9 mouse cellular contexts compared by ENCODE assay signal in genomic region chr2:91243416-91243815, GRCm38 (mm10). TPM values are rescaled to one million over a fixed set of nuclear protein-coding genes. Genes with fewer than 3 reads are reported as not detected.
A peak's percentile ranks its signal among the peaks of the same experiment; 100 is the strongest.
DNase-seq lines count a peak whose midpoint lies in the region; ATAC-seq and TF ChIP-seq lines count a peak whose summit lies in the region.
"Had no signal": no experiment of that assay in that cellular context is flagged by ENCODE, and none has a peak within 500 bp of the region (broad histone marks: within the 10 kb centered on the region; RNA-seq: fewer than 3 reads in every experiment).

No protein-coding gene starts in this region.

- H3K27me3 ChIP-seq in heart, embryonic 10.5 days (ENCODE audit: insufficient read depth, poor library complexity, severe bottlenecking): no peaks in the 10 kb centered on the region
- H3K27me3 ChIP-seq in heart, adult 2 months (ENCODE audit: control insufficient read depth, insufficient read depth, low read length): no peaks in the 10 kb centered on the region
- H3K27me3 ChIP-seq in hindbrain, embryonic 16.5 days (replicated peaks; ENCODE audit: control insufficient read depth, insufficient read depth, low read length): no peaks in the 10 kb centered on the region
- no peaks in the 10 kb centered on the region for H3K27me3 ChIP-seq in liver, embryonic 12.5 days (replicated peaks)
- H3K27me3 ChIP-seq: lung, embryonic 15.5 days had no signal

- no peak overlapping the region for H3K4me3 ChIP-seq in heart, embryonic 10.5 days
- H3K4me3 ChIP-seq in heart, adult 2 months: no peak overlapping the region
- H3K4me3 ChIP-seq in hindbrain, embryonic 16.5 days (ENCODE audit: low read length): no peak overlapping the region
- H3K4me3 ChIP-seq in liver, embryonic 12.5 days: no peak overlapping the region
- H3K4me3 ChIP-seq: lung, embryonic 15.5 days had no signal

- no peaks in the 10 kb centered on the region for H3K36me3 ChIP-seq in heart, embryonic 10.5 days
- H3K36me3 ChIP-seq in heart, adult 2 months (ENCODE audit: control insufficient read depth, insufficient read depth, low read length): no peaks in the 10 kb centered on the region
- H3K36me3 ChIP-seq in hindbrain, embryonic 16.5 days (ENCODE audit: control insufficient read depth, insufficient read depth, low read length): no peaks in the 10 kb centered on the region
- H3K36me3 ChIP-seq in liver, embryonic 12.5 days: no peaks in the 10 kb centered on the region
- H3K36me3 ChIP-seq: lung, embryonic 15.5 days had no signal

- no peak overlapping the region for H3K9ac ChIP-seq in heart, adult 2 months (ENCODE audit: low read depth, low read length)
- no peak overlapping the region for H3K9ac ChIP-seq in hindbrain, embryonic 16.5 days (ENCODE audit: low read depth, low read length)
- no peak overlapping the region; the same call in 1 of the 2 replicates for H3K9ac ChIP-seq in liver, embryonic 12.5 days
- H3K9ac ChIP-seq: lung, embryonic 15.5 days had no signal

- TF ChIP-seq POLR2A in heart, adult 2 months (IDR thresholded peaks at IDR 0.05; ENCODE audit: insufficient read depth, low read depth, low read length): no peak

- WGBS in heart, embryonic 10.5 days: 59% methylated on average over 3 of the region's 3 CpGs
- WGBS in heart, adult 2 months: 56% methylated on average over 3 of the region's 3 CpGs
- 47% methylated on average over 3 of the region's 3 CpGs for WGBS in hindbrain, embryonic 16.5 days
- 65% methylated on average over 3 of the region's 3 CpGs for WGBS in liver, embryonic 12.5 days (ENCODE audit: insufficient replicate concordance)

- peak; percentile 50 for DNase-seq in heart, embryonic 10.5 days (ENCODE audit: low spot score)
- no peak for DNase-seq in heart, adult 2 months
- peak; percentile 92 for DNase-seq in brain, adult 2 months (ENCODE audit: low read depth, low spot score)
- DNase-seq in thymus, postnatal 36 days: no peak
- DNase-seq in adrenal gland, adult 8-10 months: no peak
- no peak for DNase-seq in thymus, postnatal 14 days

- TF ChIP-seq EP300 in heart, adult 2 months (IDR thresholded peaks at IDR 0.05; ENCODE audit: insufficient read depth, low read depth, low read length): no peak

- TF ChIP-seq CTCF in heart, adult 2 months (IDR thresholded peaks at IDR 0.05): no peak

- peak; percentile 31; the same call in 1 of the 2 replicates for ATAC-seq in hindbrain, embryonic 16.5 days
- no peak for ATAC-seq in liver, embryonic 12.5 days

- H3K27ac ChIP-seq in heart, embryonic 10.5 days: peak overlapping the region; percentile 5; the same call in 1 of the 2 replicates
- H3K27ac ChIP-seq in heart, adult 2 months: no peak overlapping the region
- H3K27ac ChIP-seq in hindbrain, embryonic 16.5 days (ENCODE audit: low read depth, low read length): no peak overlapping the region
- H3K27ac ChIP-seq in liver, embryonic 12.5 days: peak overlapping the region; percentile 25; the same call in 1 of the 2 replicates
- H3K27ac ChIP-seq: lung, embryonic 15.5 days had no signal

- peaks cover 4% of the 10 kb centered on the region; the same call in 1 of the 2 replicates for H3K4me1 ChIP-seq in heart, embryonic 10.5 days
- H3K4me1 ChIP-seq in heart, adult 2 months (ENCODE audit: control insufficient read depth, insufficient read depth, low read length): no peaks in the 10 kb centered on the region
- H3K4me1 ChIP-seq in hindbrain, embryonic 16.5 days (ENCODE audit: control insufficient read depth, insufficient read depth, low read depth, low read length): no peaks in the 10 kb centered on the region
- peaks cover 41% of the 10 kb centered on the region for H3K4me1 ChIP-seq in liver, embryonic 12.5 days
- H3K4me1 ChIP-seq: lung, embryonic 15.5 days had no signal

- H3K4me2 ChIP-seq in hindbrain, embryonic 16.5 days (ENCODE audit: low read length): no peak overlapping the region
- H3K4me2 ChIP-seq in liver, embryonic 12.5 days: no peak overlapping the region
- H3K4me2 ChIP-seq: lung, embryonic 15.5 days had no signal

- no peaks in the 10 kb centered on the region for H3K9me3 ChIP-seq in heart, embryonic 10.5 days
- no peaks in the 10 kb centered on the region for H3K9me3 ChIP-seq in hindbrain, embryonic 16.5 days (ENCODE audit: control insufficient read depth, low read length)
- H3K9me3 ChIP-seq in liver, embryonic 12.5 days (replicated peaks): no peaks in the 10 kb centered on the region
- H3K9me3 ChIP-seq: lung, embryonic 15.5 days had no signal

- H3K79me2 ChIP-seq in heart, adult 2 months (replicated peaks; ENCODE audit: control insufficient read depth, insufficient read depth, low read length): no peaks in the 10 kb centered on the region

- intact Hi-C loops in heart, adult 2 months (cut with DNase I): no loop called here

RNA-seq across cellular contexts. Expression of gene Ddb2, which starts 6.6 kb away (rescaled TPM):
- polyA plus RNA-seq in heart, embryonic 10.5 days (2016; fragmentation: Nextera tagmentation; extraction: Ambion mirVana): 7.3 and 9.4 TPM in 2 replicates
- 1 to 10 TPM; 2.7 to 3.2 TPM for total RNA-seq in heart, adult 2 months (2021)
- polyA plus RNA-seq in heart, adult 2 months (2012; rRNA removed): 8.5 and 12.6 TPM in 2 replicates
- polyA plus RNA-seq in hindbrain, embryonic 16.5 days (2015; fragmentation: Nextera tagmentation; extraction: Ambion mirVana): 16.1 and 17.4 TPM in 2 replicates
- polyA plus RNA-seq in liver, embryonic 12.5 days (2016; fragmentation: Nextera tagmentation; extraction: Ambion mirVana): 8.3 and 8.4 TPM in 2 replicates
- 10 to 100 TPM in 3 of 4 experiments, 1 to 10 TPM in 1; 8.4 to 22.9 (median 17.1) TPM for total RNA-seq in adrenal gland, adult 8-10 months (2022)

RNA-seq across cellular contexts. Expression of gene Pacsin3, which starts 12.3 kb away (rescaled TPM):
- 26.0 and 27.4 TPM in 2 replicates for polyA plus RNA-seq in heart, embryonic 10.5 days (2016; fragmentation: Nextera tagmentation; extraction: Ambion mirVana)
- total RNA-seq in heart, adult 2 months (2021): 100 to 1,000 TPM; 141 to 157 TPM
- polyA plus RNA-seq in heart, adult 2 months (2012; rRNA removed): 139 and 165 TPM in 2 replicates
- polyA plus RNA-seq in hindbrain, embryonic 16.5 days (2015; fragmentation: Nextera tagmentation; extraction: Ambion mirVana): 21.8 and 24.5 TPM in 2 replicates
- 12.3 and 12.4 TPM in 2 replicates for polyA plus RNA-seq in liver, embryonic 12.5 days (2016; fragmentation: Nextera tagmentation; extraction: Ambion mirVana)
- 100 to 1,000 TPM in 2 of 4 experiments, 10 to 100 TPM in 2; 68.6 to 220 (median 125) TPM for total RNA-seq in adrenal gland, adult 8-10 months (2022)

RNA-seq across cellular contexts. Expression of gene Arfgap2, which starts 21.4 kb away (rescaled TPM):
- 82.3 and 85.7 TPM in 2 replicates for polyA plus RNA-seq in heart, embryonic 10.5 days (2016; fragmentation: Nextera tagmentation; extraction: Ambion mirVana)
- 10 to 100 TPM; 54.7 to 58.2 TPM for total RNA-seq in heart, adult 2 months (2021)
- polyA plus RNA-seq in heart, adult 2 months (2012; rRNA removed): 35.0 and 43.2 TPM in 2 replicates
- 61.2 and 67.7 TPM in 2 replicates for polyA plus RNA-seq in hindbrain, embryonic 16.5 days (2015; fragmentation: Nextera tagmentation; extraction: Ambion mirVana)
- 80.0 and 82.2 TPM in 2 replicates for polyA plus RNA-seq in liver, embryonic 12.5 days (2016; fragmentation: Nextera tagmentation; extraction: Ambion mirVana)
- total RNA-seq in adrenal gland, adult 8-10 months (2022): 100 to 1,000 TPM in 3 of 4 experiments, 10 to 100 TPM in 1; 99.8 to 126 (median 112) TPM

RNA-seq across cellular contexts. Expression of gene Acp2, which starts 40.7 kb away (rescaled TPM):
- 17.6 and 24.2 TPM in 2 replicates for polyA plus RNA-seq in heart, embryonic 10.5 days (2016; fragmentation: Nextera tagmentation; extraction: Ambion mirVana)
- 10 to 100 TPM; 17.3 to 19.9 TPM for total RNA-seq in heart, adult 2 months (2021)
- 15.0 and 20.4 TPM in 2 replicates for polyA plus RNA-seq in heart, adult 2 months (2012; rRNA removed)
- polyA plus RNA-seq in hindbrain, embryonic 16.5 days (2015; fragmentation: Nextera tagmentation; extraction: Ambion mirVana): 38.6 and 43.2 TPM in 2 replicates
- polyA plus RNA-seq in liver, embryonic 12.5 days (2016; fragmentation: Nextera tagmentation; extraction: Ambion mirVana): 9.6 and 10.3 TPM in 2 replicates
- total RNA-seq in adrenal gland, adult 8-10 months (2022): 10 to 100 TPM; 44.7 to 74.7 (median 57.5) TPM

RNA-seq across cellular contexts. Expression of gene Nr1h3, which starts 40.8 kb away (rescaled TPM):
- polyA plus RNA-seq in heart, embryonic 10.5 days (2016; fragmentation: Nextera tagmentation; extraction: Ambion mirVana): 1.9 and 4.5 TPM in 2 replicates
- 10 to 100 TPM; 20.3 to 27.6 TPM for total RNA-seq in heart, adult 2 months (2021)
- 30.6 and 32.9 TPM in 2 replicates for polyA plus RNA-seq in heart, adult 2 months (2012; rRNA removed)
- 2.6 and 3.1 TPM in 2 replicates for polyA plus RNA-seq in hindbrain, embryonic 16.5 days (2015; fragmentation: Nextera tagmentation; extraction: Ambion mirVana)
- polyA plus RNA-seq in liver, embryonic 12.5 days (2016; fragmentation: Nextera tagmentation; extraction: Ambion mirVana): 12.9 and 13.5 TPM in 2 replicates
- total RNA-seq in adrenal gland, adult 8-10 months (2022): 10 to 100 TPM; 21.1 to 32.1 (median 25.4) TPM

Comparison
In these comparisons a context has a peak if more than half of its experiments do, and no peak if none do; other contexts are left out.
1. DNase-seq: peak in heart, embryonic 10.5 days (single experiment) and brain, adult 2 months (single experiment); none in heart, adult 2 months (0 of 2), thymus, postnatal 36 days (0 of 2), adrenal gland, adult 8-10 months (single experiment) and thymus, postnatal 14 days (single experiment).
2. H3K27ac ChIP-seq: peak in heart, embryonic 10.5 days (single experiment) and liver, embryonic 12.5 days (single experiment); none in heart, adult 2 months (single experiment) and hindbrain, embryonic 16.5 days (single experiment).